Mouse (Mus musculus) kidney, adult 11 months (tissue): Measurements from ENCODE around the gene Pik3c2g.

Experiments
- DNase-seq: peaks from one replicate; pipeline ENCODE4 v3.0.0; 2022

Pik3c2g gene

GRCm38 (mm10) chr6:139586892-139587291 lies at the start of gene Pik3c2g:
Gene Pik3c2g, plus strand, starts transcription at chr6:139587221.
- peak; percentile 18 for DNase-seq

- DNase-seq = no peak
Measured at GRCm38 (mm10) chr6:139538469-139538868, 48.6 kb upstream of the Pik3c2g start.

GRCm38 (mm10) chr6:139555537-139556179 lies 31.4 kb upstream of the Pik3c2g start:
- no peak for DNase-seq

- DNase-seq = no peak
Measured at GRCm38 (mm10) chr6:139569211-139569610, 17.8 kb upstream of the Pik3c2g start.

- DNase-seq = no peak
Measured at GRCm38 (mm10) chr6:139575854-139576253, 11.2 kb upstream of the Pik3c2g start.

- no peak for DNase-seq
Measured at GRCm38 (mm10) chr6:139576261-139577014, 10.6 kb upstream of the Pik3c2g start.

GRCm38 (mm10) chr6:139577026-139577861 lies 9.8 kb upstream of the Pik3c2g start:
- DNase-seq = no peak

GRCm38 (mm10) chr6:139587478-139587877 lies 457 bp downstream of the Pik3c2g start:
- no peak for DNase-seq

GRCm38 (mm10) chr6:139588409-139588808 lies 1.4 kb downstream of the Pik3c2g start:
- DNase-seq = peak; percentile 90

GRCm38 (mm10) chr6:139589291-139589690 lies 2.3 kb downstream of the Pik3c2g start:
- DNase-seq = peak; percentile 77

GRCm38 (mm10) chr6:139589854-139590253 lies 2.8 kb downstream of the Pik3c2g start:
- DNase-seq = peak; percentile 51

GRCm38 (mm10) chr6:139592081-139592480 lies 5.1 kb downstream of the Pik3c2g start:
- DNase-seq = no peak

GRCm38 (mm10) chr6:139596433-139596832 lies 9.4 kb downstream of the Pik3c2g start:
- no peak for DNase-seq

GRCm38 (mm10) chr6:139599216-139599615 lies 12.2 kb downstream of the Pik3c2g start:
- no peak for DNase-seq

- no peak for DNase-seq
Measured at GRCm38 (mm10) chr6:139618774-139619173, 31.8 kb downstream of the Pik3c2g start.

GRCm38 (mm10) chr6:139624756-139625155 lies 37.7 kb downstream of the Pik3c2g start:
- DNase-seq = no peak

GRCm38 (mm10) chr6:139634561-139634960 lies 47.5 kb downstream of the Pik3c2g start:
- DNase-seq = no peak

- no peak for DNase-seq
Measured at GRCm38 (mm10) chr6:139655399-139655798, 68.4 kb downstream of the Pik3c2g start.

GRCm38 (mm10) chr6:139662462-139662861 lies 75.4 kb downstream of the Pik3c2g start:
- no peak for DNase-seq

GRCm38 (mm10) chr6:139718416-139718984 lies 131.5 kb downstream of the Pik3c2g start:
- no peak for DNase-seq

GRCm38 (mm10) chr6:139719639-139720221 lies 132.7 kb downstream of the Pik3c2g start:
- DNase-seq = no peak
